Mouse (Mus musculus) liver, postnatal 0 days (tissue): ENCODE measurements around the gene Kcnj3. TPM values are rescaled to one million over a fixed set of nuclear protein-coding genes. Genes with fewer than 3 reads are reported as not detected.

Source experiments
- ATAC-seq: fragments of 200-750 bp; cut with Nextera tagmentation; 2 replicates; pipeline ENCODE4 v1.8.0; 2017; ENCODE audit warnings: mild to moderate bottlenecking, moderate library complexity
- DNase-seq: peaks from one replicate; pipeline ENCODE4 v3.0.0-alpha.2; 2016
- H3K27ac ChIP-seq: fragments of 300-500 bp; sonication (generic); 2 replicates; pipeline ENCODE4 v1.5.1; 2014; ENCODE audit warnings: antibody characterized with exemption, moderate library complexity, mild to moderate bottlenecking, low read depth
- H3K27me3 ChIP-seq: fragments of 300-500 bp; sonication (generic); 2 replicates; pipeline ENCODE4 v1.6.1; 2014; ENCODE audit warnings: low read length, control low read depth, mixed read lengths; ENCODE audit not compliant: insufficient read depth
- H3K36me3 ChIP-seq: fragments of 300-500 bp; sonication (generic); replicated peaks from 2 replicates; pipeline ENCODE4 v1.6.1; 2014; ENCODE audit warnings: mild to moderate bottlenecking, control low read depth, low read length, moderate library complexity, mixed read lengths; ENCODE audit not compliant: insufficient read depth
- H3K4me1 ChIP-seq: fragments of 300-500 bp; sonication (generic); 2 replicates; pipeline ENCODE4 v1.6.1; 2014; ENCODE audit warnings: antibody characterized with exemption, mild to moderate bottlenecking, control low read depth; ENCODE audit not compliant: insufficient read depth
- H3K4me2 ChIP-seq: fragments of 300-500 bp; sonication (generic); 2 replicates; pipeline ENCODE4 v1.6.1; 2014; ENCODE audit warnings: low read depth, mild to moderate bottlenecking, low read length, moderate library complexity, mixed read lengths
- H3K4me3 ChIP-seq: fragments of 300-500 bp; sonication (generic); 2 replicates; pipeline ENCODE4 v1.5.1; 2014; ENCODE audit warnings: low read depth, low read length
- H3K9ac ChIP-seq: fragments of 300-500 bp; sonication (generic); replicated peaks from 2 replicates; pipeline ENCODE4 v1.6.1; 2014; ENCODE audit warnings: mild to moderate bottlenecking, moderate library complexity
- H3K9me3 ChIP-seq: fragments of 300-500 bp; sonication (generic); 2 replicates; pipeline ENCODE4 v1.6.1; 2016; ENCODE audit warnings: mild to moderate bottlenecking, control low read depth, low read length, mixed read lengths
- CTCF ChIP-seq: sonication (generic); IDR thresholded peaks from 2 replicates; pipeline ENCODE4 v1.5.1; 2016; ENCODE audit warnings: antibody characterized with exemption, low read depth
- EP300 ChIP-seq: IDR thresholded peaks from 2 replicates; pipeline ENCODE4 v1.6.1; 2016; ENCODE audit warnings: antibody characterized with exemption, low read depth, mild to moderate bottlenecking
- whole genome bisulfite sequencing: fragments of 180-500 bp; shearing (Covaris S2); extraction: QIAGEN DNeasy Blood & Tissue Kit; methylation state at CpG from one replicate; pipeline ENCODE4 v1.1.7; 2014; ENCODE audit not compliant: insufficient replicate concordance; 5-methylcytosine and 5-hydroxymethylcytosine counted together
- polyA plus RNA-seq: library from polyadenylated mRNA; unstranded; fragments of >200 nt; fragmentation: Nextera tagmentation; extraction: Ambion mirVana; gene quantifications from 2 replicates; pipeline ENCODE4 v1.2.1, GENCODE M21; 2015

Kcnj3 gene
- polyA plus RNA-seq, 1 experiment from 2014 or later: not detected

DNA sequence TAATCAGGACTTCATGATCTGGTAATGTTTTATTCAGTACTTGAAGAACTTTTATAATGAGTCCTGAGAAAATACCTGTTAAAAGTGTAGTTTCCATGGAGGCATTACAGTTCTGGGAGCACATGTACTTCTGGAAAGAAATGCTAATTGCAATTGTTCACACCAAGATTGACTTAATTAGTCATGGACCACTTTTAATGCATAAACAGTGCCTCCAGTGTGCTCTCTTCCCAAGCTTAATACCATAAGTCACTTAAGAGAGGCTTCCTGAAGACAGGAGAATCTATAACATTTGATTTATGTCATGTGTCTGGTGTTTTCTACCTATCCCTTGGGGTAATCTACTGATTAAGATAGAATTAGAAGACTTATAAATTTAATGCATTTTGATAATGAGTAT lies 111.8 kb downstream of the Kcnj3 start:
- Histone ChIP-seq H3K9ac (no peak overlapping the region), H3K36me3 (no peaks in the 10 kb centered on the region), H3K4me3 (no peak overlapping the region), H3K9me3 (no peaks in the 10 kb centered on the region), H3K4me1 (no peaks in the 10 kb centered on the region), H3K4me2 (no peak overlapping the region), H3K27ac (no peak overlapping the region), H3K27me3 (no peaks in the 10 kb centered on the region)
- no peak for TF ChIP-seq EP300
- TF ChIP-seq CTCF: no peak
- no peak for DNase-seq
- no peak for ATAC-seq

- no peaks in the 10 kb centered on the region for H3K36me3 ChIP-seq
- no peak overlapping the region for H3K4me2 ChIP-seq
- H3K4me3 ChIP-seq: no peak overlapping the region
- no peak for ATAC-seq
- no peaks in the 10 kb centered on the region for H3K4me1 ChIP-seq
- H3K27ac ChIP-seq: no peak overlapping the region
- no peak for TF ChIP-seq CTCF
- TF ChIP-seq EP300: no peak
- H3K27me3 ChIP-seq: no peaks in the 10 kb centered on the region
- 63% methylated on average over 4 of the region's 4 CpGs for WGBS
- no peak overlapping the region for H3K9ac ChIP-seq
- no peaks in the 10 kb centered on the region for H3K9me3 ChIP-seq
- DNase-seq: no peak
Observed at GRCm38 (mm10) chr2:55558368-55558985, 122.7 kb downstream of the Kcnj3 start.

GRCm38 (mm10) chr2:55569291-55569690 lies 133.5 kb downstream of the Kcnj3 start:
- no peak for ATAC-seq

DNA sequence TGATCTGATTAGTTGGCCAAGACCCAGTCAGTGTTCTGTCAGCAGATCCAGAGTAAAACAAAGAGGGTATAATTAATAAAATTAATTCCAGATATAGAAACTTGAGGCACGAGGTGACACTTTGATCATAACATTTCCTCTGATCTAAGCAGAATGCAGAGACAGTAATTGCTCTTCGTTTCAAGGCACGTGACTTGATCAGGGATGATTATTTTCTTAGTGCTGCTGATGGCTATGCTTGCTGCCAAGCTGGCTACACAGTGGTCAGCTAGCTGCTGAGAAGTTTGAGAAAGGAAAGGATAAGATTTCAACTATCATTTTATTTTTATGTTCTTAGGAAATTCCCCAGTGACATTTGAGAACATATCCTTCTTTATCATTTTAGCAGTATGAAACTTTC lies 135.7 kb downstream of the Kcnj3 start:
- Histone ChIP-seq H3K27me3 (no peaks in the 10 kb centered on the region), H3K9me3 (no peaks in the 10 kb centered on the region), H3K4me3 (no peak overlapping the region), H3K4me2 (no peak overlapping the region), H3K27ac (no peak overlapping the region), H3K36me3 (no peaks in the 10 kb centered on the region), H3K4me1 (no peaks in the 10 kb centered on the region), H3K9ac (no peak overlapping the region)
- WGBS: 66% methylated on average over 3 of the region's 3 CpGs
- TF ChIP-seq CTCF: no peak
- TF ChIP-seq EP300: no peak
- ATAC-seq (no peak), DNase-seq (no peak)

More at GRCm38 (mm10) chr2:55569291-55569690, 133.5 kb downstream of the Kcnj3 start:
- 78% methylated on average over 7 of the region's 7 CpGs for WGBS
- no peak overlapping the region for H3K4me3 ChIP-seq
- TF ChIP-seq EP300: no peak
- no peak for TF ChIP-seq CTCF
- no peaks in the 10 kb centered on the region for H3K27me3 ChIP-seq
- no peak overlapping the region for H3K9ac ChIP-seq
- H3K9me3 ChIP-seq: no peaks in the 10 kb centered on the region
- no peak for DNase-seq
- H3K4me2 ChIP-seq: no peak overlapping the region
- H3K27ac ChIP-seq: no peak overlapping the region
- H3K4me1 ChIP-seq: no peaks in the 10 kb centered on the region
- no peaks in the 10 kb centered on the region for H3K36me3 ChIP-seq

GRCm38 (mm10) chr2:55580286-55580685 lies 144.5 kb downstream of the Kcnj3 start:
- no peak for DNase-seq
- Histone ChIP-seq H3K4me2 (no peak overlapping the region), H3K27me3 (no peaks in the 10 kb centered on the region), H3K9me3 (no peaks in the 10 kb centered on the region), H3K27ac (no peak overlapping the region), H3K9ac (no peak overlapping the region), H3K4me1 (no peaks in the 10 kb centered on the region), H3K4me3 (no peak overlapping the region), H3K36me3 (no peaks in the 10 kb centered on the region)
- ATAC-seq: no peak
- 76% methylated on average over 2 of the region's 2 CpGs for WGBS
- no peak for TF ChIP-seq EP300
- no peak for TF ChIP-seq CTCF

DNA sequence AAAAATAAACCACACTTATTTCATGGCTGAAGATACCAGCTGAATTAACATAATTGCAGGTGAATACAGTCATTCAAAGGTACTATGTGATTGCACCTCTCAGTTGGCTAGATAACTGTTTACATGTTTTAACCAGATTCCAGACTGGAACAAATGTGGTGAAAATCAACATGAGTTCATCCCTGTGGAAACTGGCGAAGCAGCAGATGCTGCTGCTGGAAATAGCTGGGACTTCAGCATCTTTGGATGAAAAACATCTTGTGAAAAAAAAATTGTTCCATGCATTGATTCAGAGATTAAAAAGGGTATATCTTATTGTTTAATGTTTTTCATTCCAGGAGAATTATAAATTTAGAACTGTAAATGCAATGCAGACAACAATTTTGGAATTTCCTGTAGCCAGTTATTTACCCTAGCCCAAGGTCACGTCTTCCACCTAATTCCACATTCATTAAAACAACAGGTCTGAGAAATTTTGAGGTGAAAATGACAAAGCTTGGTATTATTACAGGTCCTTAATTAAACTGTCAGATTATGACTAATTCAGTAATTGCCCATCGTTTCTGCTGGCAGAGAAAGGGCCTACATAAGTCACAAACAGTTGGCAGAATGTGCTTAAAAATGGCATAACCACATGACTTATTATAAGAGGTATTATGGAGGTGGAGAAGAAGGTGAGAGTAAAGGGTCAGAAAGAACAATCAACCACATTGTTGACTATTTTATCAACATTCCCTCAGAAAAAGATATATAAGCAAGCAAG lies 155.6 kb downstream of the Kcnj3 start:
- Histone ChIP-seq H3K4me2 (no peak overlapping the region), H3K9ac (no peak overlapping the region), H3K4me1 (no peaks in the 10 kb centered on the region), H3K27me3 (no peaks in the 10 kb centered on the region), H3K27ac (no peak overlapping the region), H3K9me3 (no peaks in the 10 kb centered on the region), H3K4me3 (no peak overlapping the region), H3K36me3 (no peaks in the 10 kb centered on the region)
- 61% methylated on average over 3 of the region's 3 CpGs for WGBS
- no peak for TF ChIP-seq EP300
- DNase-seq (no peak), ATAC-seq (no peak)
